Mouse (Mus musculus) CD4-positive, CD25-positive, alpha-beta regulatory T cell, adult 9 weeks (primary cell): ENCODE results near the gene Htra1. TPM values are rescaled to one million over a fixed set of nuclear protein-coding genes. Genes with fewer than 3 reads are reported as not detected.

ENCODE experiments used
- polyA plus RNA-seq: library from polyadenylated mRNA; unstranded; fragments of 100-300 nt; shearing (Covaris generic); gene quantifications from one replicate; pipeline ENCODE4 v1.2.1, GENCODE M21; 2017

Gene Htra1
- polyA plus RNA-seq, result not detected

DNA sequence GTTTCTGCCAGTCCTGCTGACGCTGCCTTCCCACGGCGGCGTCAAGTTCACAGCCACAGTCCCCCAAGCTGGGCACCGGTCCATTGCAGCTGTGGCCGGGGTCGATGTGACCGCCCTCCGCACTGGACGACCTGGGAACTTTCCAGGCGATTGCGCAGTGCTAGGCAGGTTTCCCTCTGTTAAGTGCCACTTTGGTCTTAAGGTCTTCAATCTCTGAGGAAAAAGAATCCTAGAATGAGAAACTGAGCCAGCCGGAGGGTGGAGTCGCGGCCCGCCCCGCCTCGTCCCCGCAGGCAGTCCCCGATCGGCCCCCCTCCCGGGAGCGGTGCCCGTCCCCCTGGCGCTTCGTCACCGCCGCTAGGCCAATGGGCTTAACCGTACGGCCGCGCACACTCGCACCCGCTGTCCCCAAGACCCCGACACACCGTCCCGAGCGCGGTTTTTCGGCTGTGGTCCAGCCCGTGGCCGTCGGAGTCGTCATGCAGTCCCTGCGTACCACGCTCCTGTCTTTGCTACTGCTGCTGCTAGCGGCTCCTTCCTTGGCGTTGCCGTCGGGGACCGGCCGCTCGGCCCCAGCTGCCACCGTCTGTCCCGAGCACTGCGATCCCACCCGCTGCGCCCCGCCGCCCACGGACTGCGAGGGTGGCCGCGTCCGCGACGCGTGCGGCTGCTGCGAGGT lies at the start of gene Htra1:
Gene Htra1, plus strand, starts transcription at position 319 of the 679 bp plus-strand sequence.

DNA sequence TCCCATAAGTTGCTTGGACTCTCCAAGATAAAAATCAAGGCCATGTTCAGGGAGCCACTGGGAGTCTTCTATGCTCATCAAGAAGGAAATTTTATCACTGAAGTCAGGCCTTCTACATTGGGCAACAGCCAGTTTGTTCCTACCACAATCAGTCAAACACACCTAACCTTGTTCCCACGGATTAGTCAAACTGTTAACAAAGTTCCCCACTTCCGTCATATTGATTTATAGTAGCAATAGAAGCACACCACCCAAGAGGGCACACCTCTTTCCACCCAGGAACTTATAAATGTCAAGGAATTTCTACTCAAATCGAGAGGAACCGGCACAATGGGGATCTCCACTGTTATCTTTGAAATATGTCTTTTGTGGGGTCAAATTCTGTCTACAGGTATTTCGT lies 95.8 kb downstream of the Htra1 start, which contains the start of gene Dmbt1:
Gene Dmbt1, plus strand, starts transcription at position 299 of the 400 bp plus-strand sequence.

Other genes starting within 250 kb of the Htra1 start
- 8.9 TPM for gene Btbd16, start 162.0 kb upstream of the Htra1 start, polyA plus RNA-seq
- gene Plekha1, start 70.4 kb upstream of the Htra1 start, polyA plus RNA-seq, result 45.2 TPM
- gene Dmbt1, start 95.9 kb downstream of the Htra1 start, polyA plus RNA-seq, result 0.35 TPM
- gene 4933402N03Rik, start 210.2 kb downstream of the Htra1 start, polyA plus RNA-seq, result not detected
- not detected for gene 5430419D17Rik, start 238.3 kb downstream of the Htra1 start, polyA plus RNA-seq